Mouse (Mus musculus): ENCODE results near the gene Pamr1. TPM values are rescaled to one million over a fixed set of nuclear protein-coding genes. Genes with fewer than 3 reads are reported as not detected.

Pamr1 gene
- polyA plus RNA-seq, 2 experiments from 2014 or later, result not detected

GRCm38 (mm10) chr2:102600516-102600915, 50.7 kb downstream of the Pamr1 start:
- ATAC-seq, result no peak

- no peak for ATAC-seq
These were observed 60.7 kb downstream of the Pamr1 start for GRCm38 (mm10) chr2:102610485-102610884.

- ATAC-seq, result no peak
These were observed 66.8 kb downstream of the Pamr1 start for GRCm38 (mm10) chr2:102616637-102617036.

GRCm38 (mm10) chr2:102620744-102621429, 71.1 kb downstream of the Pamr1 start:
- ATAC-seq, result no peak

GRCm38 (mm10) chr2:102622176-102622575, 72.4 kb downstream of the Pamr1 start:
- ATAC-seq, result no peak

GRCm38 (mm10) chr2:102622943-102623342, 73.1 kb downstream of the Pamr1 start:
- no peak for ATAC-seq

- no peak for ATAC-seq
These were observed 74.7 kb downstream of the Pamr1 start for GRCm38 (mm10) chr2:102624538-102624937.

GRCm38 (mm10) chr2:102632361-102632760, 82.5 kb downstream of the Pamr1 start:
- ATAC-seq, result no peak

- ATAC-seq, result no peak
These were observed 84.2 kb downstream of the Pamr1 start for GRCm38 (mm10) chr2:102634010-102634409.

- ATAC-seq, result no peak
These were observed 85.8 kb downstream of the Pamr1 start for GRCm38 (mm10) chr2:102635523-102636060.

GRCm38 (mm10) chr2:102636116-102636600, 86.3 kb downstream of the Pamr1 start:
- ATAC-seq, result no peak

- ATAC-seq, result no peak
These were observed 88.3 kb downstream of the Pamr1 start for GRCm38 (mm10) chr2:102638140-102638539.

GRCm38 (mm10) chr2:102638690-102639089, 88.9 kb downstream of the Pamr1 start:
- ATAC-seq, result no peak

GRCm38 (mm10) chr2:102648845-102649500, 99.2 kb downstream of the Pamr1 start:
- ATAC-seq, result no peak

GRCm38 (mm10) chr2:102650322-102650721, 100.5 kb downstream of the Pamr1 start:
- no peak for ATAC-seq

GRCm38 (mm10) chr2:102655966-102656725, 106.3 kb downstream of the Pamr1 start:
- ATAC-seq, result no peak

GRCm38 (mm10) chr2:102657726-102658125, 107.9 kb downstream of the Pamr1 start:
- no peak for ATAC-seq

GRCm38 (mm10) chr2:102658163-102658660, 108.4 kb downstream of the Pamr1 start, which contains the start of gene Slc1a2:
Gene Slc1a2, plus strand, starts transcription at chr2:102658659.
- no peak for ATAC-seq

- ATAC-seq, result no peak
These were observed 109.1 kb downstream of the Pamr1 start for GRCm38 (mm10) chr2:102658661-102659520.

- ATAC-seq, result no peak
These were observed 109.7 kb downstream of the Pamr1 start for GRCm38 (mm10) chr2:102659521-102659830.

- no peak for ATAC-seq
These were observed 111.2 kb downstream of the Pamr1 start for GRCm38 (mm10) chr2:102661052-102661451.

GRCm38 (mm10) chr2:102662911-102663310, 113.1 kb downstream of the Pamr1 start:
- no peak for ATAC-seq
